Mouse (Mus musculus) embryo, embryonic 10 days (tissue): ENCODE data around the gene Plch2.

Experiments used
- DNase-seq: peaks from one replicate; pipeline ENCODE4 v3.0.0-alpha.2; 2015; ENCODE audit warnings: low spot score

Gene Plch2

DNA sequence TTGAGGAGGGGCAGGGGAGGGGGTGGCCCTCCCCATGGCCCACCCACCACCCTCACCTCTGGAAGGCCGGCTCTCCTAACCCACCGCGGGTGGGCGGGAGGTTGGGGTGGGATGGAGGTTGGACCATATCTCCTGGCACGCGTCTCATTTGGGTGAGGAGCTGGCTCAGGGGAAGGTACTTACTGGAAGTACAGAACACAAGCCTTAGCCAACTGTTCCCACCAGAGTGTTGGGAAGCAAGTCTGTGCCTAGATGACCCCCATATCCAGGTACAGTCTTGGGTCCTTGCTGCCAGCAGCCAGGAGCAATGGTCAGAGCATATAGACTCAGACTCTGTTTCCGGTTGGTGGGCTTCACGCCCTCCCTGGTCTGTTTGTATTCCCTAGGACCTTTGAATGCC is 98.0 kb downstream of the Plch2 start:
- peak; percentile 49 for DNase-seq

DNA sequence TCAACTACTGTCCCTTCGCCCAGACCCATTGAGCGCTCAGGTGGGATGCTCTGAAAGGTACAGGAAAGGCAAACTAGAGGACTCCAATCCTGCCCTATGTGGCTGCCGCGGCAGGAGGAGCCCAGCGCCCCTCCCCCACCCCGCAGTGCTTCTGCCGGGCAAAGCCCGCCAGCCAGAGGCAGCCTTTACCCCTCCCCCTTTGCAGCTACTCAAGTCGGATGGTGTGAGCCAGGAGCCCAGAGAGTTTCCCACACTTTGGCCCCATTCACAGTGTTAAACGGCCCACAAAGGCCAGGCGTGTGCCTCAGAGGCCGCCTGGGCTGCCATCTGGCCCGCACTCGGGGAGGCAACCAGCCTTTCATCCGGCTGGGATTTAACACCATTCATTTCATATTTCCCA is 98.4 kb downstream of the Plch2 start:
- DNase-seq, result peak; percentile 90

GRCm38 (mm10) chr4:154957289-154957993 is 99.1 kb downstream of the Plch2 start:
- DNase-seq, result no peak

- DNase-seq, result no peak
Observed at GRCm38 (mm10) chr4:154956604-154957003, 100.0 kb downstream of the Plch2 start.

DNA sequence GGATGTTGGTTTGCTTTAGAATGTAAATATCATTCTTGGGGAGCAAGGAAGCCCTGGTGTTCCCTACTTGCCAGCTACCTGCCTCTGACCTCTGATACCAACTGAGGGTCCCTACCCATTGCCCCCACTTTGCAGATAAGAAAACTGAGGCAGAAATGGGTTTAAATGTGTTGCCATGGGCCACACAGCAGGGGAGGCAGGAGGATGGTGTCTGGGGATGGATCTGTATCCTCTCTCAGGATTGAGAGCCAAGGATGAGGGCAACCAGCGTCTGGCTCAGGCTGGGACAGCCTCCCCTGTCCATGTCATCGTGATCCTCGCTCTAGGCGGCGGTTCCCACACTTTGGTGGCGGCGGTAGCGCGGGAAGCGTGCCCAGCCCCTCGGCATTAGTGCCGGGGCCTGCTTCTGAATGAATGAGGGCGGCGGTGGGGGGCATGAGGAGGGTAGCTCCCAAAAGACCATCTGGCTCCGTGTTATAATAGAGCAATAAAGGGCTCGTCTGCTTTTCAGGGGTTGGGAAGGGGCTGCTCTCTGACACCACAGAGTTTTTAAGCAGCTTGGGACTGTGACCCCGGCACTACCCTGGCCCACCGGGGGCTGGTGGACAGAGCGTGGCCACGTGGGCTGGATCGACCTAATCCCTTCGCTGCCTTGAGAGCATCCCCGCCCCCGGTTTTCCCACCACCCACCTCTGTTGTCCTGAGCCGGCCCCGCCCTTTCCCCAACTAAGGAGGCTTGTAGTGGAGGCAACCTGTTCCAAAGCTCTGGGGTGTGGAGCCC is 103.9 kb downstream of the Plch2 start:
- DNase-seq, result peak; percentile 85

DNA sequence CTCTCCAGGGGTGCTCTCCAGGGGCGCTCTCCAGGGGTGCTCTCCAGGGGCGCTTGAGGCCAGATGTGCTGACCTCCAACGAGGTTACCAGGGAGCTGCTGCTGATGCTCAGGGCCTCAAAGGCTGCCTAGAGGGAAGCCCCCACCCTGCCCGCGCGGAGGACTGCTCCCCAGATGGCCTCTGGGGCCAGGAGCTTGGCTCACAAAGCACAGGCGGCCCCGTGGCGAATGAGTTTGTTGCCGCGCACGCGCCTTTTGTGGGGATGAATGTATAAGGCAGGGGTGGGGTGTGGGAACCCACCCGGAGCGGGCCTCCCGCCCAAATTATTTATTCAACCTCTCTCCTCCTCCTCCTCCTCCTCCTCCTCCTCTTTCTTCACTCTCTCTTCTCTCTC is 107.0 kb downstream of the Plch2 start:
- peak; percentile 79 for DNase-seq

- DNase-seq, result no peak
Observed at GRCm38 (mm10) chr4:154948940-154949588, 107.5 kb downstream of the Plch2 start.

- peak; percentile 39 for DNase-seq
Observed at GRCm38 (mm10) chr4:154948066-154948939, 108.3 kb downstream of the Plch2 start.

DNA sequence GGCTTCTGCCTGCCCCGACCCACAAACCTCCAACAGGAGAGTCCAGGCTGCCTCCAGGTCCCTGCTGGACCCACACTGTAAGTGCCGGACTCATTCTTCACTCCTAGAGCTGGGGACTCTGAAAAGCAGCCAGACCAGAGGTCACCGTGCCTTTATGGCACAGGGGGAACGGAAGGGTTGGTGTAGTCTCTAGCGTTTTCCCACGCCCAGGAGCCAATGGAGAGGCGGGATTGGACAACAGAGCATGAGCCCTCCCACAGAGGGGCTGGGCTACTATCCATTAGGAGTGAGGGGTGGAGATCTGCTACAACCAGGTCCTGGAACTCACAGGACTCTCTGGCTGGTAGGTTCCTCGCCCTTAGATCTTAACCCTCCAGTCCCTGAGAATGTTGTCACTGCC is 110.3 kb downstream of the Plch2 start:
- DNase-seq, result peak; percentile 96

GRCm38 (mm10) chr4:154944121-154944590 is 112.4 kb downstream of the Plch2 start:
- peak; percentile 94 for DNase-seq

GRCm38 (mm10) chr4:154943323-154944039 is 113.1 kb downstream of the Plch2 start:
- DNase-seq, result no peak

DNA sequence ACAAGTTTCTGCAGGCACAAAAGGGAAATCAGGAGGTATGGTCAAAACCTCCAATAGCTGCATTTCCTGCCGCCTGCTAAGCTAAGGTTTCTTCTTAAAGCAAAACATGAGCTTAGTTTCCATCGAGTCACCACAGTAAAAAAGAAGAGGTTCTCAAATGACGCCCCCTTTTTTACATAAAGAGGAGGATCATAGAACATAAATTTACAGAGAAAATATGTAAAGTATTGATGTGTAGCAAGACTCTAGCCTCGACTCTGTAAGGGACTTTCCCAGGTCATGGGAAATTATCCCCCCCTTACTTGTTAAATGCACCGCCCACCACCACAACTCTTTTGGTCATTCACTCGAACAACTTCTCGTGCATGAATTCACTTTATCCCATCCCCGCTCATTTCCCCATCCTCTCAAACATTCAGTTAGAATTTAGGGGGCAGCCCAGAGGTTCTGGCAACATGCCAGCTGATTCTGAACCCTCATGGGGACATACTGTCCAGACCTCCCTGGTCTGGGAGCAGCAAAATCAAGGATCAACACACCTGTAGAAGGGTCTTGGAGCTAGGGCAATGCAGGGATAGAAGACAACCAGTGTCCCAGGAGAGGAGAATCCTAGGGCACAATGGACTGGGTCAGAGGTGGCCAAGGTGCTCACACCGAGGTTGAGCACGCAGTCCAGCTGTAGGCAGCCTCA is 113.8 kb downstream of the Plch2 start:
- DNase-seq, result no peak

DNA sequence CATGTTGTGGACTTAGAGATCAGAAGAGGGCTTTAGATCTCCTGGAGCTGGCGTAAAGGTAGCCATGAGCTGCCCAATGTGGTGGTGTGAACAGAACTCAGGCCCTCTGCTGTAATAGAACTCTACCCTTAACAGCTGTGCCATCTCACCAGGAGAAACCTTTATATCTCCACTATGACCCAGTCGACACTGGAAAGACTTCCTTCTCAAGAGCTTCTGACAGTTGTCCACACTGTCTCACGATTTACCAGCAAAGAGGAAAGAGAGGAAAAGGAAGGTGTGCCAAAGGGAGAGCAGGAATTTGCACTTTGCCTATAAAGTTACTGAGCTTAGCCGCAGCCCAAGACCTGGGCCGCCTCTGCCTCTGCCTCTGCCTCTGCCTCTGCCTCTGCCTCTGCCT is 114.8 kb downstream of the Plch2 start:
- no peak for DNase-seq

GRCm38 (mm10) chr4:154940156-154940555 is 116.4 kb downstream of the Plch2 start:
- no peak for DNase-seq

GRCm38 (mm10) chr4:154937746-154938145 is 118.8 kb downstream of the Plch2 start:
- no peak for DNase-seq

- DNase-seq, result no peak
Observed at GRCm38 (mm10) chr4:154936542-154937255, 119.9 kb downstream of the Plch2 start.

DNA sequence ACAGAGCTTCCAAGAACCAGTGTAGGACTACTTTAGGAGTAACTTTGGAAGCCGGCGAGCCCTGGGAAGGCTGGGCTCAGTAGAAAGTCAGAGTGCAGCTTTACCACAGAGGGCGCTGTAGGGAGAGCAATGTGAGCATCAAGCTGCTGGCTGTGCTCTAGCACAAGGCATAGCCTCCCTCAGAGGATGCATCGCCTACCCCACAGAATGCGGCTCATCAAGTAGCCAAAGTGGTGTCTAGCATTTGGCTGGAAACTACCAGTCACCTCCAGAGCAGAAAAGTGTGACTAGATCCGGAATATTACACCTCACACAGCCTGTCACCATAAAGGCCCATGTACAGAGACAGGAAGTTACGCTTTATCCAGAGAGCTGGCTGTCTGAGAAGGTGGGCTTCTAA is 120.8 kb downstream of the Plch2 start:
- no peak for DNase-seq

GRCm38 (mm10) chr4:154934800-154935199 is 121.8 kb downstream of the Plch2 start:
- no peak for DNase-seq

DNA sequence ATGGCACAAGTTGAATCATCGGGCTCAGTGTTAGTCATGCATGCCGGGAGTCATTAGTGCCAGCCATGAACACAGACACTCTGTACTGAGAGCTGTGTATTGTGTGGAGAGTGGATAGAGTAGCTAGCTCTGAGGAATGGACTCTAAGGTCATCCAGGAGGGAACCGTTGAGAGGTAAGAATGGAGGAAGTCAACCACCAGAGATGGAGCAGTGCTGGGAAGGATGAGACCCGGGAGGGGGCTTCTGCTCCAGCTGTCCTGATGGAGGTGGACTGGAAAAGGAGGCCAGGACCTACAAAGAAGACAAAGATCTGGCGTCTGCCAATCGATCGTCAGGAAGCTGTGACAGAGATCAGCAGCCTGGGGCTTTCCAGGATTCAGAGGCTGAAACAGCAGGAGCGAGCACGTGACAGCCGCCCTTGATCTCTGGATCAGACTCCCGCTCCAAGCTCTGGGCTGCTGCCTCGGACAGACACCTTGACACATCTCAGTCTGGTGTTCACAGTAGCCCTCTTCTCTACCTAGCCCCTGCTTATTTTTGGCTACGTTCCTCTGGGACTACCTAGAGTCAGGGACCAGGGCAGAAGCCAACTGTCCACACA is 123.2 kb downstream of the Plch2 start:
- DNase-seq, result no peak
